Comparison of ENCODE assay signal across 8 mouse cellular contexts in the genomic region with DNA sequence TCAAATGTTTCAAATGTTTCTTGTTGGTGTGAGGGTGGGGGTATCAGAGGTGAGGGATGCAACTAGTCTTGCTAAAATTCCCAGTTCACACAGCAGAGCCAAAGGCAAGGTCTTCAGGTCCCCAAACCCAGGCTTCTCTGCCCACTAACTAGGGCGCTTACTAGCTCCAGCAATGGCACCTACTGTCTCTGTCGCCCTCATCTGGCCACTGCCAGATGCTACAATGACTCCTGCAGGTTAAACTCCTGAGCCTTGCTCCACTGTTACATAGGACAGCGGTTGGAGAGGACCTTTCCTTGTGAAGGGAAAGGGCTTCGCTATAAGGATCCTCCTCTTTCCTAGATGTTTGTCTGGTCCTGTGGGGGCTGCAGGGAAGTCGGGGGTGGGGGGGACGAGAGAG. TPM values are rescaled to one million over a fixed set of nuclear protein-coding genes. Genes with fewer than 3 reads are reported as not detected.
DNase-seq lines count a peak whose midpoint lies in the region; ATAC-seq and TF ChIP-seq lines count a peak whose summit lies in the region.

No protein-coding gene starts in this region.

- DNase-seq in neural tube, embryonic 10.5 days (ENCODE audit: extremely low spot score, low spot score): peak; percentile 49
- DNase-seq in adrenal gland, adult (ENCODE audit: inconsistent age in 2 of 2, low spot score in 1 of 2): peak; percentile 72 to 88
- peak; percentile 72 for DNase-seq in embryonic facial prominence, embryonic 11.5 days (ENCODE audit: low spot score)
- DNase-seq in kidney, adult 9 months: peak; percentile 81
- peak; percentile 77 for DNase-seq in liver, postnatal 0 days
- peak; percentile 62 to 76 for DNase-seq in right cerebral cortex, postnatal 10 days (ENCODE audit: low spot score in 2 of 2)

- TF ChIP-seq EP300 in liver, postnatal 0 days (IDR thresholded peaks at IDR 0.05; ENCODE audit: low read depth): no peak

- no peak overlapping the region for H3K4me2 ChIP-seq in neural tube, embryonic 15.5 days
- H3K4me2 ChIP-seq in embryonic facial prominence, embryonic 11.5 days (ENCODE audit: low read depth, low read length): no peak overlapping the region
- H3K4me2 ChIP-seq in liver, postnatal 0 days (ENCODE audit: low read depth, low read length): peak overlapping the region; percentile 54; the same call in 1 of the 2 replicates

- H3K9ac ChIP-seq in neural tube, embryonic 15.5 days (replicated peaks): no peak overlapping the region
- H3K9ac ChIP-seq in embryonic facial prominence, embryonic 11.5 days (replicated peaks; ENCODE audit: low read length): no peak overlapping the region
- no peak overlapping the region for H3K9ac ChIP-seq in liver, postnatal 0 days (replicated peaks)

- no peaks in the 10 kb centered on the region for H3K36me3 ChIP-seq in neural tube, embryonic 15.5 days
- no peaks in the 10 kb centered on the region for H3K36me3 ChIP-seq in embryonic facial prominence, embryonic 11.5 days (replicated peaks; ENCODE audit: control insufficient read depth, insufficient read depth, low read depth, low read length)
- H3K36me3 ChIP-seq in liver, postnatal 0 days (replicated peaks; ENCODE audit: insufficient read depth, low read length): no peaks in the 10 kb centered on the region

- no peak for ATAC-seq in neural tube, embryonic 15.5 days (ENCODE audit: low FRiP score)
- ATAC-seq in embryonic facial prominence, embryonic 11.5 days (replicated peaks; ENCODE audit: insufficient number of reproducible peaks, low FRiP score, low TSS enrichment, low read depth): no peak
- ATAC-seq in liver, postnatal 0 days: no peak
- ATAC-seq in inflammation-experienced regulatory T-cells, adult 6 months: no peak

- no peak overlapping the region for H3K4me3 ChIP-seq in neural tube, embryonic 15.5 days (replicated peaks)
- no peak overlapping the region for H3K4me3 ChIP-seq in embryonic facial prominence, embryonic 11.5 days (ENCODE audit: low read depth, low read length)
- H3K4me3 ChIP-seq in liver, postnatal 0 days (ENCODE audit: low read depth, low read length): no peak overlapping the region

- H3K4me1 ChIP-seq in neural tube, embryonic 15.5 days: no peaks in the 10 kb centered on the region
- no peaks in the 10 kb centered on the region for H3K4me1 ChIP-seq in embryonic facial prominence, embryonic 11.5 days (ENCODE audit: control insufficient read depth, insufficient read depth, low read length)
- H3K4me1 ChIP-seq in liver, postnatal 0 days (ENCODE audit: insufficient read depth): peaks cover 15% of the 10 kb centered on the region

- no peaks in the 10 kb centered on the region for H3K9me3 ChIP-seq in neural tube, embryonic 15.5 days (replicated peaks)
- no peaks in the 10 kb centered on the region for H3K9me3 ChIP-seq in embryonic facial prominence, embryonic 11.5 days (replicated peaks; ENCODE audit: control insufficient read depth, low read length)
- H3K9me3 ChIP-seq in liver, postnatal 0 days (ENCODE audit: low read length): no peaks in the 10 kb centered on the region

- 0 out of 2 replicates have a peak, but pooled peaks cover 2% of the 10 kb centered on the region for H3K27me3 ChIP-seq in neural tube, embryonic 15.5 days (replicated peaks)
- no peaks in the 10 kb centered on the region for H3K27me3 ChIP-seq in embryonic facial prominence, embryonic 11.5 days (ENCODE audit: control insufficient read depth, insufficient read depth, low read length)
- H3K27me3 ChIP-seq in liver, postnatal 0 days (ENCODE audit: insufficient read depth, low read length): no peaks in the 10 kb centered on the region

- no peak overlapping the region for H3K27ac ChIP-seq in neural tube, embryonic 15.5 days (replicated peaks)
- no peak overlapping the region for H3K27ac ChIP-seq in embryonic facial prominence, embryonic 11.5 days (replicated peaks; ENCODE audit: low read depth, low read length)
- no peak overlapping the region for H3K27ac ChIP-seq in liver, postnatal 0 days (ENCODE audit: low read depth)

- TF ChIP-seq CTCF in liver, postnatal 0 days (IDR thresholded peaks at IDR 0.05; ENCODE audit: low read depth): peak; percentile 94

- WGBS in neural tube, embryonic 15.5 days: 20% methylated on average over 6 of the region's 6 CpGs
- 15% methylated on average over 6 of the region's 6 CpGs for WGBS in embryonic facial prominence, embryonic 11.5 days
- 11% methylated on average over 6 of the region's 6 CpGs for WGBS in liver, postnatal 0 days (ENCODE audit: insufficient replicate concordance)

RNA-seq across cellular contexts. Expression of a gene that starts 2.1 kb away (rescaled TPM):
- 0.47 and 3.3 TPM in 2 replicates for polyA plus RNA-seq in neural tube, embryonic 15.5 days (2015; fragmentation: Nextera tagmentation; extraction: Ambion mirVana)
- 1.2 and 1.3 TPM in 2 replicates for polyA plus RNA-seq in embryonic facial prominence, embryonic 11.5 days (2014; fragmentation: Nextera tagmentation; extraction: Ambion mirVana)
- polyA plus RNA-seq in liver, postnatal 0 days (2015; fragmentation: Nextera tagmentation; extraction: Ambion mirVana): 7.0 and 7.9 TPM in 2 replicates
- polyA plus RNA-seq in inflammation-experienced regulatory T-cells, adult 6 months (2017; shearing (Covaris generic)): not detected

RNA-seq across cellular contexts. Expression of a gene that starts 17.8 kb away (rescaled TPM):
- polyA plus RNA-seq in neural tube, embryonic 15.5 days (2015; fragmentation: Nextera tagmentation; extraction: Ambion mirVana): 30.9 and 34.7 TPM in 2 replicates
- polyA plus RNA-seq in embryonic facial prominence, embryonic 11.5 days (2014; fragmentation: Nextera tagmentation; extraction: Ambion mirVana): 3.4 and 4.2 TPM in 2 replicates
- 0.76 and 0.78 TPM in 2 replicates for polyA plus RNA-seq in liver, postnatal 0 days (2015; fragmentation: Nextera tagmentation; extraction: Ambion mirVana)
- polyA plus RNA-seq in inflammation-experienced regulatory T-cells, adult 6 months (2017; shearing (Covaris generic)): 1 to 10 TPM in 2 of 3 experiments, under 1 TPM in 1; 0.92 to 3.2 (median 3.0) TPM

RNA-seq across cellular contexts. Expression of a gene that starts 40.1 kb away (rescaled TPM):
- 0.75 and 12.6 TPM in 2 replicates for polyA plus RNA-seq in neural tube, embryonic 15.5 days (2015; fragmentation: Nextera tagmentation; extraction: Ambion mirVana)
- 0.74 and 1.4 TPM in 2 replicates for polyA plus RNA-seq in embryonic facial prominence, embryonic 11.5 days (2014; fragmentation: Nextera tagmentation; extraction: Ambion mirVana)
- polyA plus RNA-seq in liver, postnatal 0 days (2015; fragmentation: Nextera tagmentation; extraction: Ambion mirVana): 13.5 and 14.6 TPM in 2 replicates
- 100 to 1,000 TPM in 1 of 3 experiments, 10 to 100 TPM in 2; 61.5 to 121 (median 72.5) TPM for polyA plus RNA-seq in inflammation-experienced regulatory T-cells, adult 6 months (2017; shearing (Covaris generic))

RNA-seq across cellular contexts. Expression of a gene that starts 46.6 kb away (rescaled TPM):
- polyA plus RNA-seq in neural tube, embryonic 15.5 days (2015; fragmentation: Nextera tagmentation; extraction: Ambion mirVana): 9.1 and 10.1 TPM in 2 replicates
- 11.3 and 11.9 TPM in 2 replicates for polyA plus RNA-seq in embryonic facial prominence, embryonic 11.5 days (2014; fragmentation: Nextera tagmentation; extraction: Ambion mirVana)
- polyA plus RNA-seq in liver, postnatal 0 days (2015; fragmentation: Nextera tagmentation; extraction: Ambion mirVana): 2.7 TPM in 2 replicates
- 10 to 100 TPM; 12.6 to 21.1 (median 19.4) TPM for polyA plus RNA-seq in inflammation-experienced regulatory T-cells, adult 6 months (2017; shearing (Covaris generic))
